Mouse (Mus musculus): ENCODE measurements at regions not wholly inside any gene's neighbourhood (a gene's known extent, or its start where the extent isn't known, plus 50 kb on each side); places are given as distances from the start of the nearest gene placed in this dataset.

GRCm38 (mm10) chr1:71764951-71765350, 112.0 kb upstream of the Fn1 start:
- Histone ChIP-seq H3K27ac (replicated peaks; ENCODE audit: low read depth, low read length) (no peak overlapping the region), H3K4me2 (ENCODE audit: low read depth, severe bottlenecking) (no peak overlapping the region), H3K36me3 (ENCODE audit: control insufficient read depth, insufficient read depth, low read length) (no peaks in the 10 kb centered on the region), H3K4me1 (ENCODE audit: control insufficient read depth, insufficient read depth, low read length) (no peaks in the 10 kb centered on the region), H3K9me3 (ENCODE audit: control insufficient read depth, low read length) (no peaks in the 10 kb centered on the region), H3K27me3 (ENCODE audit: control insufficient read depth, insufficient read depth, low read length) (no peaks in the 10 kb centered on the region), H3K9ac (ENCODE audit: low read length) (no peak overlapping the region), H3K4me3 (ENCODE audit: low read depth, low read length) (no peak overlapping the region)
- ATAC-seq (ENCODE audit: insufficient number of reproducible peaks, low FRiP score, low TSS enrichment, low read depth), result no peak
- whole genome bisulfite sequencing, result 81% methylated on average over 6 of the region's 6 CpGs
- no peak for DNase-seq (ENCODE audit: low spot score)

- Histone ChIP-seq H3K27ac (replicated peaks; ENCODE audit: low read depth, low read length) (no peak overlapping the region), H3K27me3 (ENCODE audit: control insufficient read depth, insufficient read depth, low read length) (no peaks in the 10 kb centered on the region), H3K9ac (ENCODE audit: low read length) (no peak overlapping the region), H3K4me3 (ENCODE audit: low read depth, low read length) (no peak overlapping the region), H3K4me2 (ENCODE audit: low read depth, severe bottlenecking) (no peak overlapping the region), H3K4me1 (ENCODE audit: control insufficient read depth, insufficient read depth, low read length) (no peaks in the 10 kb centered on the region), H3K9me3 (ENCODE audit: control insufficient read depth, low read length) (no peaks in the 10 kb centered on the region), H3K36me3 (ENCODE audit: control insufficient read depth, insufficient read depth, low read length) (no peaks in the 10 kb centered on the region)
- no peak for DNase-seq (ENCODE audit: low spot score)
- WGBS, result 40% methylated on average over 2 of the region's 2 CpGs
- ATAC-seq (ENCODE audit: insufficient number of reproducible peaks, low FRiP score, low TSS enrichment, low read depth), result no peak
Observed at GRCm38 (mm10) chr1:71763530-71763929, 110.5 kb upstream of the Fn1 start.

- Histone ChIP-seq H3K4me3 (ENCODE audit: low read depth, low read length) (no peak overlapping the region), H3K4me2 (ENCODE audit: low read depth, severe bottlenecking) (no peak overlapping the region), H3K27ac (replicated peaks; ENCODE audit: low read depth, low read length) (no peak overlapping the region), H3K36me3 (ENCODE audit: control insufficient read depth, insufficient read depth, low read length) (no peaks in the 10 kb centered on the region), H3K27me3 (ENCODE audit: control insufficient read depth, insufficient read depth, low read length) (no peaks in the 10 kb centered on the region), H3K4me1 (ENCODE audit: control insufficient read depth, insufficient read depth, low read length) (no peaks in the 10 kb centered on the region), H3K9ac (ENCODE audit: low read length) (no peak overlapping the region), H3K9me3 (ENCODE audit: control insufficient read depth, low read length) (no peaks in the 10 kb centered on the region)
- 76% methylated on average over 2 of the region's 2 CpGs for WGBS
- ATAC-seq (ENCODE audit: insufficient number of reproducible peaks, low FRiP score, low TSS enrichment, low read depth) (no peak), DNase-seq (ENCODE audit: low spot score) (no peak)
Observed at GRCm38 (mm10) chr1:71760342-71760741, 107.3 kb upstream of the Fn1 start.

GRCm38 (mm10) chr1:71757236-71757635, 104.2 kb upstream of the Fn1 start:
- no peak for ATAC-seq (ENCODE audit: insufficient number of reproducible peaks, low FRiP score, low TSS enrichment, low read depth)
- Histone ChIP-seq H3K4me1 (ENCODE audit: control insufficient read depth, insufficient read depth, low read length) (no peaks in the 10 kb centered on the region), H3K27ac (replicated peaks; ENCODE audit: low read depth, low read length) (no peak overlapping the region), H3K27me3 (ENCODE audit: control insufficient read depth, insufficient read depth, low read length) (no peaks in the 10 kb centered on the region), H3K36me3 (ENCODE audit: control insufficient read depth, insufficient read depth, low read length) (no peaks in the 10 kb centered on the region), H3K9ac (ENCODE audit: low read length) (no peak overlapping the region), H3K4me2 (ENCODE audit: low read depth, severe bottlenecking) (no peak overlapping the region), H3K4me3 (ENCODE audit: low read depth, low read length) (no peak overlapping the region), H3K9me3 (ENCODE audit: control insufficient read depth, low read length) (no peaks in the 10 kb centered on the region)
- 88% methylated on average over 5 of the region's 5 CpGs for WGBS
- DNase-seq (ENCODE audit: low spot score), result no peak

GRCm38 (mm10) chr1:71756159-71756558, 103.2 kb upstream of the Fn1 start:
- no peak for ATAC-seq (ENCODE audit: insufficient number of reproducible peaks, low FRiP score, low TSS enrichment, low read depth)
- no peak overlapping the region for H3K9ac ChIP-seq (ENCODE audit: low read length)
- DNase-seq (ENCODE audit: low spot score), result no peak
- no peaks in the 10 kb centered on the region for H3K27me3 ChIP-seq (ENCODE audit: control insufficient read depth, insufficient read depth, low read length)
- WGBS, result 92% methylated on average over 2 of the region's 2 CpGs
- no peak overlapping the region for H3K4me2 ChIP-seq (ENCODE audit: low read depth, severe bottlenecking)
- no peak overlapping the region for H3K27ac ChIP-seq (replicated peaks; ENCODE audit: low read depth, low read length)
- no peaks in the 10 kb centered on the region for H3K36me3 ChIP-seq (ENCODE audit: control insufficient read depth, insufficient read depth, low read length)
- H3K4me3 ChIP-seq (ENCODE audit: low read depth, low read length), result no peak overlapping the region
- H3K4me1 ChIP-seq (ENCODE audit: control insufficient read depth, insufficient read depth, low read length), result no peaks in the 10 kb centered on the region
- no peaks in the 10 kb centered on the region for H3K9me3 ChIP-seq (ENCODE audit: control insufficient read depth, low read length)

GRCm38 (mm10) chr1:71755435-71755834, 102.4 kb upstream of the Fn1 start:
- Histone ChIP-seq H3K9me3 (ENCODE audit: control insufficient read depth, low read length) (no peaks in the 10 kb centered on the region), H3K9ac (ENCODE audit: low read length) (no peak overlapping the region), H3K4me1 (ENCODE audit: control insufficient read depth, insufficient read depth, low read length) (no peaks in the 10 kb centered on the region), H3K27me3 (ENCODE audit: control insufficient read depth, insufficient read depth, low read length) (no peaks in the 10 kb centered on the region), H3K27ac (replicated peaks; ENCODE audit: low read depth, low read length) (no peak overlapping the region), H3K4me2 (ENCODE audit: low read depth, severe bottlenecking) (no peak overlapping the region), H3K36me3 (ENCODE audit: control insufficient read depth, insufficient read depth, low read length) (no peaks in the 10 kb centered on the region), H3K4me3 (ENCODE audit: low read depth, low read length) (no peak overlapping the region)
- ATAC-seq (ENCODE audit: insufficient number of reproducible peaks, low FRiP score, low TSS enrichment, low read depth) (no peak), DNase-seq (ENCODE audit: low spot score) (no peak)
- WGBS, result 65% methylated on average over 9 of the region's 9 CpGs

GRCm38 (mm10) chr1:71752351-71752750, 99.4 kb upstream of the Fn1 start:
- ATAC-seq (ENCODE audit: insufficient number of reproducible peaks, low FRiP score, low TSS enrichment, low read depth) (no peak), DNase-seq (ENCODE audit: low spot score) (no peak)
- Histone ChIP-seq H3K4me2 (ENCODE audit: low read depth, severe bottlenecking) (no peak overlapping the region), H3K4me1 (ENCODE audit: control insufficient read depth, insufficient read depth, low read length) (no peaks in the 10 kb centered on the region), H3K4me3 (ENCODE audit: low read depth, low read length) (no peak overlapping the region), H3K27ac (replicated peaks; ENCODE audit: low read depth, low read length) (no peak overlapping the region), H3K27me3 (ENCODE audit: control insufficient read depth, insufficient read depth, low read length) (no peaks in the 10 kb centered on the region), H3K9me3 (ENCODE audit: control insufficient read depth, low read length) (no peaks in the 10 kb centered on the region), H3K9ac (ENCODE audit: low read length) (no peak overlapping the region), H3K36me3 (ENCODE audit: control insufficient read depth, insufficient read depth, low read length) (no peaks in the 10 kb centered on the region)
- WGBS, result 94% methylated on average over 1 of the region's 1 CpGs

- no peaks in the 10 kb centered on the region for H3K36me3 ChIP-seq (ENCODE audit: control insufficient read depth, insufficient read depth, low read length)
- no peak overlapping the region for H3K9ac ChIP-seq (ENCODE audit: low read length)
- H3K27ac ChIP-seq (replicated peaks; ENCODE audit: low read depth, low read length), result no peak overlapping the region
- DNase-seq (ENCODE audit: low spot score) (no peak), ATAC-seq (ENCODE audit: insufficient number of reproducible peaks, low FRiP score, low TSS enrichment, low read depth) (no peak)
- 89% methylated on average over 1 of the region's 1 CpGs for WGBS
- H3K4me1 ChIP-seq (ENCODE audit: control insufficient read depth, insufficient read depth, low read length), result no peaks in the 10 kb centered on the region
- no peak overlapping the region for H3K4me3 ChIP-seq (ENCODE audit: low read depth, low read length)
- H3K9me3 ChIP-seq (ENCODE audit: control insufficient read depth, low read length), result no peaks in the 10 kb centered on the region
- no peak overlapping the region for H3K4me2 ChIP-seq (ENCODE audit: low read depth, severe bottlenecking)
- H3K27me3 ChIP-seq (ENCODE audit: control insufficient read depth, insufficient read depth, low read length), result no peaks in the 10 kb centered on the region
Observed at GRCm38 (mm10) chr1:71751601-71752000, 98.6 kb upstream of the Fn1 start.

- Histone ChIP-seq H3K9ac (ENCODE audit: low read length) (no peak overlapping the region), H3K4me3 (ENCODE audit: low read depth, low read length) (no peak overlapping the region), H3K4me2 (ENCODE audit: low read depth, severe bottlenecking) (no peak overlapping the region), H3K27ac (replicated peaks; ENCODE audit: low read depth, low read length) (no peak overlapping the region), H3K9me3 (ENCODE audit: control insufficient read depth, low read length) (no peaks in the 10 kb centered on the region), H3K27me3 (ENCODE audit: control insufficient read depth, insufficient read depth, low read length) (no peaks in the 10 kb centered on the region), H3K4me1 (ENCODE audit: control insufficient read depth, insufficient read depth, low read length) (no peaks in the 10 kb centered on the region), H3K36me3 (ENCODE audit: control insufficient read depth, insufficient read depth, low read length) (no peaks in the 10 kb centered on the region)
- ATAC-seq (ENCODE audit: insufficient number of reproducible peaks, low FRiP score, low TSS enrichment, low read depth), result no peak
- no peak for DNase-seq (ENCODE audit: low spot score)
- 75% methylated on average over 3 of the region's 3 CpGs for WGBS
Observed at GRCm38 (mm10) chr1:71735606-71736005, 82.6 kb upstream of the Fn1 start.
